Mouse (Mus musculus): ENCODE results near the gene Eif2b2. TPM values are rescaled to one million over a fixed set of nuclear protein-coding genes. Genes with fewer than 3 reads are reported as not detected.
A peak's percentile ranks its signal among the peaks of the same experiment; 100 is the strongest.

The Eif2b2 gene
- polyA plus RNA-seq, 1 experiment from 2014 or later: 64.9 TPM

DNA sequence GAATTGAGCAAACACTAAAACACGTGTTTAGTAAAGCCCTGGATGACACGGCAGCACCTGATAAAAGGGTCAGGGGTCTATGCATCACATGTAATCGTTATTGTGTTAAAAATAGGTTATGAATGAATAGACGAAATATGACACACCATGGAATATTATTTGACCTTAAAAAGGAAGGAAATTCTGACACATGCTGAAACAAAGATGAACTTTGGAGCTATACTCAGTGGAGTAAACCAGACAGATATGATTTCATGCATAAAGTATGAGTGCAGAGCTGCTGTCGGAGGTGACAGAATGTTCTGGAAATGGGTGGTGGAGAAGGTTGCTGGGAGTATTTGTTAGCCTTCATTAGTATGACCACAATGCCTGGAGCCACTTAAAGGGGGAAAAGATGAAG lies 15.6 kb upstream of the Eif2b2 start:
- Histone ChIP-seq H3K27me3 (replicated peaks; ENCODE audit: insufficient read depth, low read length) (no peaks in the 10 kb centered on the region), H3K9me3 (ENCODE audit: low read length) (no peaks in the 10 kb centered on the region), H3K4me2 (replicated peaks; ENCODE audit: low read depth, low read length) (no peak overlapping the region), H3K36me3 (ENCODE audit: insufficient read depth, low read length) (no peaks in the 10 kb centered on the region), H3K9ac (replicated peaks; ENCODE audit: low read depth) (no peak overlapping the region), H3K4me3 (ENCODE audit: low read depth, low read length) (no peak overlapping the region), H3K27ac (ENCODE audit: low read length) (no peak overlapping the region), H3K4me1 (ENCODE audit: insufficient read depth, low read depth, low read length) (peaks cover 10% of the 10 kb centered on the region; the same call in 1 of the 2 replicates)
- ATAC-seq: peak; percentile 35
- no peak for TF ChIP-seq CTCF (IDR thresholded peaks at IDR 0.05)
- peak; percentile 71; the same call in 1 of the 2 replicates for TF ChIP-seq EP300 (IDR thresholded peaks at IDR 0.05)
- WGBS: 42% methylated on average over 5 of the region's 5 CpGs
- peak; percentile 33 for DNase-seq (ENCODE audit: low spot score)

DNA sequence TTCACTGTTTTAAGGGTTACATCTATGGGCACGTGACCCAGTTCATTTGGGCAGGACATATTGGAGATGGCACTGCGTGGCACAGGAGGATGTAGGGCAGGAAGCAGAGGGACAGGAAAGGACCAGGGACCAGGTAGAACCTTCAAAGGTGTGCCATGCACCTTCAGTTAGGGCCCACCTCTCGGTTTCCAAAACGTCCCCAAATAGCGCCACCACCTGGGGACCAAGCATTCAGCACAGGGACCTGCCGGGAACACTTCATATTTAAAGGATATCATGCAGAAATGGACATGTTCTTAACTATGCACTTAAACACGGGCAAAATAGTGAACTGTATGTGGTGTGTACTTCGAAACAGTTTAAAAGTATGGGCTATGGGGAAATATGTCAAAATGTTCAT lies 15.2 kb upstream of the Eif2b2 start:
- Histone ChIP-seq H3K27me3 (replicated peaks; ENCODE audit: insufficient read depth, low read length) (no peaks in the 10 kb centered on the region), H3K27ac (ENCODE audit: low read length) (no peak overlapping the region), H3K9me3 (ENCODE audit: low read length) (no peaks in the 10 kb centered on the region), H3K4me2 (replicated peaks; ENCODE audit: low read depth, low read length) (no peak overlapping the region), H3K36me3 (ENCODE audit: insufficient read depth, low read length) (no peaks in the 10 kb centered on the region), H3K9ac (replicated peaks; ENCODE audit: low read depth) (no peak overlapping the region), H3K4me1 (ENCODE audit: insufficient read depth, low read depth, low read length) (peaks cover 10% of the 10 kb centered on the region; the same call in 1 of the 2 replicates), H3K4me3 (ENCODE audit: low read depth, low read length) (no peak overlapping the region)
- no peak for ATAC-seq
- 50% methylated on average over 8 of the region's 8 CpGs for WGBS
- TF ChIP-seq CTCF (IDR thresholded peaks at IDR 0.05) (peak; percentile 47), EP300 (IDR thresholded peaks at IDR 0.05) (no peak)
- DNase-seq (ENCODE audit: low spot score): no peak

- H3K4me1 ChIP-seq (ENCODE audit: insufficient read depth, low read depth, low read length): peaks cover 10% of the 10 kb centered on the region; the same call in 1 of the 2 replicates
- WGBS: 81% methylated on average over 10 of the region's 10 CpGs
- no peak overlapping the region for H3K4me2 ChIP-seq (replicated peaks; ENCODE audit: low read depth, low read length)
- TF ChIP-seq EP300 (IDR thresholded peaks at IDR 0.05) (no peak), CTCF (IDR thresholded peaks at IDR 0.05) (no peak)
- H3K27me3 ChIP-seq (replicated peaks; ENCODE audit: insufficient read depth, low read length): no peaks in the 10 kb centered on the region
- H3K27ac ChIP-seq (ENCODE audit: low read length): no peak overlapping the region
- no peak for ATAC-seq
- DNase-seq (ENCODE audit: low spot score): no peak
- H3K36me3 ChIP-seq (ENCODE audit: insufficient read depth, low read length): no peaks in the 10 kb centered on the region
- no peak overlapping the region for H3K9ac ChIP-seq (replicated peaks; ENCODE audit: low read depth)
- no peak overlapping the region for H3K4me3 ChIP-seq (ENCODE audit: low read depth, low read length)
- H3K9me3 ChIP-seq (ENCODE audit: low read length): no peaks in the 10 kb centered on the region
Observed at GRCm38 (mm10) chr12:85205425-85205824, 13.9 kb upstream of the Eif2b2 start.

GRCm38 (mm10) chr12:85208687-85209199 lies 10.5 kb upstream of the Eif2b2 start:
- H3K27ac ChIP-seq (ENCODE audit: low read length): no peak overlapping the region
- H3K27me3 ChIP-seq (replicated peaks; ENCODE audit: insufficient read depth, low read length): no peaks in the 10 kb centered on the region
- DNase-seq (ENCODE audit: low spot score): no peak
- H3K4me3 ChIP-seq (ENCODE audit: low read depth, low read length): no peak overlapping the region
- no peaks in the 10 kb centered on the region for H3K9me3 ChIP-seq (ENCODE audit: low read length)
- H3K36me3 ChIP-seq (ENCODE audit: insufficient read depth, low read length): no peaks in the 10 kb centered on the region
- no peak overlapping the region for H3K9ac ChIP-seq (replicated peaks; ENCODE audit: low read depth)
- H3K4me2 ChIP-seq (replicated peaks; ENCODE audit: low read depth, low read length): no peak overlapping the region
- TF ChIP-seq CTCF (IDR thresholded peaks at IDR 0.05): no peak
- TF ChIP-seq EP300 (IDR thresholded peaks at IDR 0.05): no peak
- WGBS: 27% methylated on average over 7 of the region's 7 CpGs
- no peak for ATAC-seq
- H3K4me1 ChIP-seq (ENCODE audit: insufficient read depth, low read depth, low read length): no peaks in the 10 kb centered on the region

- Histone ChIP-seq H3K9ac (replicated peaks; ENCODE audit: low read depth) (no peak overlapping the region), H3K36me3 (ENCODE audit: insufficient read depth, low read length) (no peaks in the 10 kb centered on the region), H3K9me3 (ENCODE audit: low read length) (no peaks in the 10 kb centered on the region), H3K4me1 (ENCODE audit: insufficient read depth, low read depth, low read length) (peaks cover 7% of the 10 kb centered on the region; the same call in 1 of the 2 replicates), H3K4me2 (replicated peaks; ENCODE audit: low read depth, low read length) (no peak overlapping the region), H3K4me3 (ENCODE audit: low read depth, low read length) (no peak overlapping the region), H3K27me3 (replicated peaks; ENCODE audit: insufficient read depth, low read length) (no peaks in the 10 kb centered on the region), H3K27ac (ENCODE audit: low read length) (no peak overlapping the region)
- WGBS: 68% methylated on average over 5 of the region's 5 CpGs
- ATAC-seq (no peak), DNase-seq (ENCODE audit: low spot score) (no peak)
- TF ChIP-seq EP300 (IDR thresholded peaks at IDR 0.05) (no peak), CTCF (IDR thresholded peaks at IDR 0.05) (no peak)
Observed at GRCm38 (mm10) chr12:85215031-85215430, 4.2 kb upstream of the Eif2b2 start.

DNA sequence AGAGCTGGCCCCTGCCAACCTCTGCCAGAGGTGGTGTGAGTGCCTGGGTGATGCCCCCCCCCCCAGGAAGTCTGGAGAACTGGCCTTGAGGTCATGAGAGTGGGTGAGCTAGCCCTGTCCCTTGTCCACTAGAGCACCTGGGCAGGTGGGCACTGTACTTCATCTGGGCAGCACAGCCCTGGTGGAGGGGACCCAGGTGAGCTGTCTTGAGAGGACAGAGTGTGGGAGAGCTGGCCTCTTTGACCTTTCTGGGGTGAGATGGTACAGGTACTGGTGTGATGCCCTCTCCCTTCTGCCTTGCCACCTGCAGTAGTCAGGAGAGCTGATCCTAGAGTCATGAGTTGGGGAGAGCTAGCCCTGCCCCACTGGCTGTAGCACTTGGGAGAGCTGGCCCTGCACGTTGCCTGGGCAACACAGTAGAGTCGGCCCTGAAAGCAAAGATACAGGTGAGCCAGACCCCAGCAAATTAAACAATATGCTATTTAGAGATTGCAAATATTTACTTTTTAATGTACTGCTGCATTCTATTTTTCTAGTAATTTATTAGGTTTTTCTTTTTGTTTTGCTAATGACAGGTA lies 1.5 kb upstream of the Eif2b2 start:
- H3K9me3 ChIP-seq (ENCODE audit: low read length): no peaks in the 10 kb centered on the region
- H3K36me3 ChIP-seq (ENCODE audit: insufficient read depth, low read length): 0 out of 2 replicates have a peak, but pooled peaks cover 2% of the 10 kb centered on the region
- ATAC-seq (no peak), DNase-seq (ENCODE audit: low spot score) (no peak)
- H3K4me1 ChIP-seq (ENCODE audit: insufficient read depth, low read depth, low read length): peaks cover 7% of the 10 kb centered on the region; the same call in 1 of the 2 replicates
- no peak overlapping the region for H3K4me3 ChIP-seq (ENCODE audit: low read depth, low read length)
- no peak overlapping the region for H3K4me2 ChIP-seq (replicated peaks; ENCODE audit: low read depth, low read length)
- H3K9ac ChIP-seq (replicated peaks; ENCODE audit: low read depth): no peak overlapping the region
- no peak overlapping the region for H3K27ac ChIP-seq (ENCODE audit: low read length)
- no peaks in the 10 kb centered on the region for H3K27me3 ChIP-seq (replicated peaks; ENCODE audit: insufficient read depth, low read length)
- WGBS: 46% methylated on average over 2 of the region's 2 CpGs
- no peak for TF ChIP-seq CTCF (IDR thresholded peaks at IDR 0.05)
- TF ChIP-seq EP300 (IDR thresholded peaks at IDR 0.05): no peak

All from lung, postnatal 0 days (tissue).